Mouse (Mus musculus): Measurements from ENCODE around the gene Cdca7l. TPM values are rescaled to one million over a fixed set of nuclear protein-coding genes. Genes with fewer than 3 reads are reported as not detected.
A peak's percentile ranks its signal among the peaks of the same experiment; 100 is the strongest.

Gene Cdca7l
- total RNA-seq, 2 experiments from 2014 or later: 6.5 to 7.3 TPM

GRCm38 (mm10) chr12:117809327-117810017, 5.4 kb downstream of the Cdca7l start:
- no peak for DNase-seq

- DNase-seq: no peak
Measured at GRCm38 (mm10) chr12:117810074-117810473, 6.0 kb downstream of the Cdca7l start.

GRCm38 (mm10) chr12:117820138-117820858, 16.2 kb downstream of the Cdca7l start:
- no peak for DNase-seq

- DNase-seq: no peak
Measured at GRCm38 (mm10) chr12:117820859-117821221, 16.8 kb downstream of the Cdca7l start.

- no peak for DNase-seq
Measured at GRCm38 (mm10) chr12:117821394-117821793, 17.3 kb downstream of the Cdca7l start.

GRCm38 (mm10) chr12:117828350-117828749, 24.3 kb downstream of the Cdca7l start:
- no peak for DNase-seq

- DNase-seq: no peak
Measured at GRCm38 (mm10) chr12:117831351-117831961, 27.4 kb downstream of the Cdca7l start.

- no peak for DNase-seq
Measured at GRCm38 (mm10) chr12:117832190-117832589, 28.1 kb downstream of the Cdca7l start.

- no peak for DNase-seq
Measured at GRCm38 (mm10) chr12:117834652-117835051, 30.6 kb downstream of the Cdca7l start.

- DNase-seq: no peak
Measured at GRCm38 (mm10) chr12:117835371-117835770, 31.3 kb downstream of the Cdca7l start.

GRCm38 (mm10) chr12:117837376-117837775, 33.3 kb downstream of the Cdca7l start:
- no peak for DNase-seq

GRCm38 (mm10) chr12:117840705-117841104, 36.6 kb downstream of the Cdca7l start:
- DNase-seq: no peak

GRCm38 (mm10) chr12:117842676-117843075, 38.6 kb downstream of the Cdca7l start:
- DNase-seq: no peak

GRCm38 (mm10) chr12:117843302-117844074, 39.4 kb downstream of the Cdca7l start:
- DNase-seq: peak; percentile 63

GRCm38 (mm10) chr12:117844075-117844408, 40.0 kb downstream of the Cdca7l start:
- DNase-seq: no peak

GRCm38 (mm10) chr12:117844917-117845316, 40.8 kb downstream of the Cdca7l start:
- DNase-seq: no peak

- no peak for DNase-seq
Measured at GRCm38 (mm10) chr12:117848621-117849020, 44.5 kb downstream of the Cdca7l start.

- DNase-seq: peak; percentile 5
Measured at GRCm38 (mm10) chr12:117850472-117850871, 46.4 kb downstream of the Cdca7l start.

GRCm38 (mm10) chr12:117853316-117853715, 49.2 kb downstream of the Cdca7l start:
- DNase-seq: peak; percentile 69

- DNase-seq: no peak
Measured at GRCm38 (mm10) chr12:117857023-117857422, 52.9 kb downstream of the Cdca7l start.

- DNase-seq: no peak
Measured at GRCm38 (mm10) chr12:117857884-117858283, 53.8 kb downstream of the Cdca7l start.

- no peak for DNase-seq
Measured at GRCm38 (mm10) chr12:117860840-117861239, 56.8 kb downstream of the Cdca7l start.

- no peak for DNase-seq
Measured at GRCm38 (mm10) chr12:117861249-117861648, 57.2 kb downstream of the Cdca7l start.
